Mouse (Mus musculus): ENCODE data around the gene Stk39. TPM values are rescaled to one million over a fixed set of nuclear protein-coding genes. Genes with fewer than 3 reads are reported as not detected.

Stk39 gene
- polyA plus RNA-seq, 1 experiment from 2014 or later = 53.0 TPM

GRCm38 (mm10) chr2:68343751-68344150 is 128.3 kb downstream of the Stk39 start:
- Histone ChIP-seq H3K9me3 (ENCODE audit: control insufficient read depth, low read length) (no peaks in the 10 kb centered on the region), H3K27me3 (ENCODE audit: control insufficient read depth, insufficient read depth, low read length) (no peaks in the 10 kb centered on the region), H3K27ac (ENCODE audit: low read depth, low read length) (no peak overlapping the region), H3K4me3 (ENCODE audit: low read depth, low read length) (no peak overlapping the region), H3K9ac (ENCODE audit: low read depth, low read length) (no peak overlapping the region), H3K4me1 (replicated peaks; ENCODE audit: control insufficient read depth, insufficient read depth, low read length) (peaks cover 5% of the 10 kb centered on the region; the same call in 1 of the 2 replicates), H3K4me2 (replicated peaks; ENCODE audit: low read depth, low read length) (no peak overlapping the region), H3K36me3 (ENCODE audit: control insufficient read depth, insufficient read depth, low read length) (no peaks in the 10 kb centered on the region)
- ATAC-seq (ENCODE audit: low FRiP score) (no peak), DNase-seq (ENCODE audit: low spot score) (no peak)
- 88% methylated on average over 4 of the region's 4 CpGs for WGBS

- ATAC-seq (ENCODE audit: low FRiP score) (no peak), DNase-seq (ENCODE audit: low spot score) (no peak)
- no peaks in the 10 kb centered on the region for H3K9me3 ChIP-seq (ENCODE audit: control insufficient read depth, low read length)
- no peaks in the 10 kb centered on the region for H3K27me3 ChIP-seq (ENCODE audit: control insufficient read depth, insufficient read depth, low read length)
- 92% methylated on average over 7 of the region's 7 CpGs for whole genome bisulfite sequencing
- no peak overlapping the region for H3K27ac ChIP-seq (ENCODE audit: low read depth, low read length)
- peaks cover 5% of the 10 kb centered on the region; the same call in 1 of the 2 replicates for H3K4me1 ChIP-seq (replicated peaks; ENCODE audit: control insufficient read depth, insufficient read depth, low read length)
- H3K4me3 ChIP-seq (ENCODE audit: low read depth, low read length) = no peak overlapping the region
- H3K36me3 ChIP-seq (ENCODE audit: control insufficient read depth, insufficient read depth, low read length) = no peaks in the 10 kb centered on the region
- no peak overlapping the region for H3K9ac ChIP-seq (ENCODE audit: low read depth, low read length)
- no peak overlapping the region for H3K4me2 ChIP-seq (replicated peaks; ENCODE audit: low read depth, low read length)
Observed at GRCm38 (mm10) chr2:68342122-68342646, 129.9 kb downstream of the Stk39 start.

DNA sequence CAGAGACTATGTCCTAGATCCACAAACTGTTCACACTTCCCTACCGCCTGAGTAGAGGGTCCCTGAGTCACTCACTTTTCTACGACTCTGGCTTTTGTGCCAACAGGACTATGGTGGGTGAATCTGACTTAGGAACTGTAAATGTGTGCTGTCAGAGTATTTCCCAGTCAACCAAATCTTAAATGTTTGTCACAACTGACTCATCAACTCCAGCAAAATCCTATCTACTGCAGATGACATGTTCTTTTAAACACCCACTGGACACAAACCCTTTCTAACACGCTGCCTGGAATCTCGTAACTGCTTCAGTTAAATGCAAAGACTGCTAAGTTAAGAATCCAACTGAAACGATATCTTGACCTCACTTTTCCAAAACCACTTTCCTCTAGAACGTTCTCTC is 135.2 kb downstream of the Stk39 start:
- Histone ChIP-seq H3K9me3 (ENCODE audit: control insufficient read depth, low read length) (no peaks in the 10 kb centered on the region), H3K36me3 (ENCODE audit: control insufficient read depth, insufficient read depth, low read length) (no peaks in the 10 kb centered on the region), H3K9ac (ENCODE audit: low read depth, low read length) (no peak overlapping the region), H3K4me2 (replicated peaks; ENCODE audit: low read depth, low read length) (no peak overlapping the region), H3K4me1 (replicated peaks; ENCODE audit: control insufficient read depth, insufficient read depth, low read length) (no peaks in the 10 kb centered on the region), H3K4me3 (ENCODE audit: low read depth, low read length) (no peak overlapping the region), H3K27ac (ENCODE audit: low read depth, low read length) (no peak overlapping the region), H3K27me3 (ENCODE audit: control insufficient read depth, insufficient read depth, low read length) (no peaks in the 10 kb centered on the region)
- 92% methylated on average over 6 of the region's 6 CpGs for WGBS
- DNase-seq (ENCODE audit: low spot score) (no peak), ATAC-seq (ENCODE audit: low FRiP score) (no peak)

- DNase-seq (ENCODE audit: low spot score) (no peak), ATAC-seq (ENCODE audit: low FRiP score) (no peak)
- WGBS = 56% methylated on average over 5 of the region's 5 CpGs
- Histone ChIP-seq H3K4me1 (replicated peaks; ENCODE audit: control insufficient read depth, insufficient read depth, low read length) (no peaks in the 10 kb centered on the region), H3K36me3 (ENCODE audit: control insufficient read depth, insufficient read depth, low read length) (no peaks in the 10 kb centered on the region), H3K9ac (ENCODE audit: low read depth, low read length) (no peak overlapping the region), H3K4me3 (ENCODE audit: low read depth, low read length) (no peak overlapping the region), H3K4me2 (replicated peaks; ENCODE audit: low read depth, low read length) (no peak overlapping the region), H3K9me3 (ENCODE audit: control insufficient read depth, low read length) (no peaks in the 10 kb centered on the region), H3K27ac (ENCODE audit: low read depth, low read length) (no peak overlapping the region), H3K27me3 (ENCODE audit: control insufficient read depth, insufficient read depth, low read length) (no peaks in the 10 kb centered on the region)
Observed at GRCm38 (mm10) chr2:68334945-68335344, 137.1 kb downstream of the Stk39 start.

GRCm38 (mm10) chr2:68325306-68325705 is 146.8 kb downstream of the Stk39 start:
- ATAC-seq (ENCODE audit: low FRiP score) (no peak), DNase-seq (ENCODE audit: low spot score) (no peak)
- Histone ChIP-seq H3K4me2 (replicated peaks; ENCODE audit: low read depth, low read length) (no peak overlapping the region), H3K27ac (ENCODE audit: low read depth, low read length) (no peak overlapping the region), H3K9me3 (ENCODE audit: control insufficient read depth, low read length) (no peaks in the 10 kb centered on the region), H3K27me3 (ENCODE audit: control insufficient read depth, insufficient read depth, low read length) (no peaks in the 10 kb centered on the region), H3K9ac (ENCODE audit: low read depth, low read length) (no peak overlapping the region), H3K4me1 (replicated peaks; ENCODE audit: control insufficient read depth, insufficient read depth, low read length) (peaks cover 3% of the 10 kb centered on the region; the same call in 1 of the 2 replicates), H3K36me3 (ENCODE audit: control insufficient read depth, insufficient read depth, low read length) (no peaks in the 10 kb centered on the region), H3K4me3 (ENCODE audit: low read depth, low read length) (no peak overlapping the region)
- 77% methylated on average over 5 of the region's 5 CpGs for WGBS

DNA sequence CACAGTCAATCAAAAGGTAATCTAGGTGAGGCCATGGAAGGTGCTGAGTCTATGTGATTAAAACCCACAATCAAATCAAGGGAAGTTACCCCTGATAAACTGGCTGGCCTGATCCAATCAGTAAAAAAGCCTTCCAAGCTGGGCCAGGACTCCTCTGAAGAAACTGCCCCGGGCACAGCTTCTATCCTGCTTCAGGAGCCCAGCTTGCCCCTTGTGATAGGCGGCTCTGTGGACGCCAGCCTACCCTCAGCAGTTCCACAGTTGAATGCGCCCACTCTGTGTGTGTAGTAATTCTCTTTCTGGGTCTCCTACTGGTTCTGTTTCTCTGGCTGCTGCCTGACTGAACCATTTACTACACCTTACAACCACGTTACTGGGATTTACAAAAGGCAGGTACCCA is 150.8 kb downstream of the Stk39 start:
- H3K9ac ChIP-seq (ENCODE audit: low read depth, low read length) = no peak overlapping the region
- no peaks in the 10 kb centered on the region for H3K9me3 ChIP-seq (ENCODE audit: control insufficient read depth, low read length)
- H3K4me1 ChIP-seq (replicated peaks; ENCODE audit: control insufficient read depth, insufficient read depth, low read length) = peaks cover 3% of the 10 kb centered on the region; the same call in 1 of the 2 replicates
- no peak for ATAC-seq (ENCODE audit: low FRiP score)
- DNase-seq (ENCODE audit: low spot score) = no peak
- H3K4me3 ChIP-seq (ENCODE audit: low read depth, low read length) = no peak overlapping the region
- no peaks in the 10 kb centered on the region for H3K36me3 ChIP-seq (ENCODE audit: control insufficient read depth, insufficient read depth, low read length)
- 82% methylated on average over 5 of the region's 5 CpGs for WGBS
- H3K27ac ChIP-seq (ENCODE audit: low read depth, low read length) = no peak overlapping the region
- H3K4me2 ChIP-seq (replicated peaks; ENCODE audit: low read depth, low read length) = no peak overlapping the region
- H3K27me3 ChIP-seq (ENCODE audit: control insufficient read depth, insufficient read depth, low read length) = no peaks in the 10 kb centered on the region

DNA sequence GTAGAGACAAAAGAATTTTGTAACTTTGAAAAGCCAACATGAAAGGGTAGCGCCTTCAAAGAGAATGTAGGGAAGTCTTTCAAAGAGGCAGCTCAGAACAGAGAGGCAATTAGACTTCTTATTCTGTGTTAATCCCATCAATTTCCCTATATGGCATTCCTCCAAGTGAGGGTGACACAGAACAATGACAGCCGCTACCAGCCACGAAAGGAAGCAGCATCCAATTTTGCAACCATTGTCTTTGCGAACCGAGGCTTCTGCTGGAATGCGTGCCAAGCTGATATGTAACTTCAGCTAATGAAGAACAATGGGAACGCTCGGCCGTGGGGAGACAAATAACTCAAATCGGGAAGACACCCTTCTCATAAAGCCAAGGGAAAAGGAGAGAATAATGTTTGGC is 151.4 kb downstream of the Stk39 start:
- Histone ChIP-seq H3K4me3 (ENCODE audit: low read depth, low read length) (no peak overlapping the region), H3K27ac (ENCODE audit: low read depth, low read length) (0 out of 2 replicates have a peak overlapping the region, but pooled peaks have one; percentile 9), H3K27me3 (ENCODE audit: control insufficient read depth, insufficient read depth, low read length) (no peaks in the 10 kb centered on the region), H3K9ac (ENCODE audit: low read depth, low read length) (no peak overlapping the region), H3K4me1 (replicated peaks; ENCODE audit: control insufficient read depth, insufficient read depth, low read length) (peaks cover 3% of the 10 kb centered on the region; the same call in 1 of the 2 replicates), H3K9me3 (ENCODE audit: control insufficient read depth, low read length) (no peaks in the 10 kb centered on the region), H3K36me3 (ENCODE audit: control insufficient read depth, insufficient read depth, low read length) (no peaks in the 10 kb centered on the region), H3K4me2 (replicated peaks; ENCODE audit: low read depth, low read length) (no peak overlapping the region)
- DNase-seq (ENCODE audit: low spot score) = peak; percentile 12
- no peak for ATAC-seq (ENCODE audit: low FRiP score)
- WGBS = 24% methylated on average over 10 of the region's 10 CpGs

- Histone ChIP-seq H3K27ac (ENCODE audit: low read depth, low read length) (no peak overlapping the region), H3K4me2 (replicated peaks; ENCODE audit: low read depth, low read length) (no peak overlapping the region), H3K4me3 (ENCODE audit: low read depth, low read length) (no peak overlapping the region), H3K9ac (ENCODE audit: low read depth, low read length) (no peak overlapping the region), H3K36me3 (ENCODE audit: control insufficient read depth, insufficient read depth, low read length) (no peaks in the 10 kb centered on the region), H3K27me3 (ENCODE audit: control insufficient read depth, insufficient read depth, low read length) (no peaks in the 10 kb centered on the region), H3K9me3 (ENCODE audit: control insufficient read depth, low read length) (no peaks in the 10 kb centered on the region), H3K4me1 (replicated peaks; ENCODE audit: control insufficient read depth, insufficient read depth, low read length) (peaks cover 3% of the 10 kb centered on the region; the same call in 1 of the 2 replicates)
- no peak for DNase-seq (ENCODE audit: low spot score)
- ATAC-seq (ENCODE audit: low FRiP score) = 0 out of 2 replicates have a peak, but pooled peaks have one; percentile 55
- WGBS = 67% methylated on average over 5 of the region's 5 CpGs
Observed at GRCm38 (mm10) chr2:68318452-68318851, 153.6 kb downstream of the Stk39 start.

- H3K9ac ChIP-seq (ENCODE audit: low read depth, low read length) = no peak overlapping the region
- H3K4me2 ChIP-seq (replicated peaks; ENCODE audit: low read depth, low read length) = no peak overlapping the region
- 87% methylated on average over 9 of the region's 9 CpGs for WGBS
- no peak overlapping the region for H3K4me3 ChIP-seq (ENCODE audit: low read depth, low read length)
- no peak overlapping the region for H3K27ac ChIP-seq (ENCODE audit: low read depth, low read length)
- no peaks in the 10 kb centered on the region for H3K27me3 ChIP-seq (ENCODE audit: control insufficient read depth, insufficient read depth, low read length)
- peaks cover 3% of the 10 kb centered on the region; the same call in 1 of the 2 replicates for H3K4me1 ChIP-seq (replicated peaks; ENCODE audit: control insufficient read depth, insufficient read depth, low read length)
- no peaks in the 10 kb centered on the region for H3K36me3 ChIP-seq (ENCODE audit: control insufficient read depth, insufficient read depth, low read length)
- ATAC-seq (ENCODE audit: low FRiP score) (no peak), DNase-seq (ENCODE audit: low spot score) (no peak)
- H3K9me3 ChIP-seq (ENCODE audit: control insufficient read depth, low read length) = no peaks in the 10 kb centered on the region
Observed at GRCm38 (mm10) chr2:68317895-68318294, 154.2 kb downstream of the Stk39 start.
